Mouse (Mus musculus): ENCODE data around the gene Ercc1. TPM values are rescaled to one million over a fixed set of nuclear protein-coding genes. Genes with fewer than 3 reads are reported as not detected.

The Ercc1 gene
- total RNA-seq, 1 experiment from 2014 or later, result 28.0 TPM

GRCm38 (mm10) chr7:19307739-19308453 is 36.7 kb upstream of the Ercc1 start:
- ATAC-seq (replicated peaks in 1 of 2; ENCODE audit: insufficient read depth in 1 of 2, low FRiP score in 2 of 2, low TSS enrichment in 1 of 2, low read depth in 1 of 2, poor library complexity in 2 of 2, severe bottlenecking in 2 of 2), result peak; percentile 3 to 6; a peak in 3 of 4 replicates

GRCm38 (mm10) chr7:19308454-19309277 is 35.9 kb upstream of the Ercc1 start:
- peak; percentile 25 for ATAC-seq (replicated peaks in 1 of 2; ENCODE audit: insufficient read depth in 1 of 2, low FRiP score in 2 of 2, low TSS enrichment in 1 of 2, low read depth in 1 of 2, poor library complexity in 2 of 2, severe bottlenecking in 2 of 2)

GRCm38 (mm10) chr7:19309278-19309883 is 35.2 kb upstream of the Ercc1 start:
- no peak for ATAC-seq (replicated peaks in 1 of 2; ENCODE audit: insufficient read depth in 1 of 2, low FRiP score in 2 of 2, low TSS enrichment in 1 of 2, low read depth in 1 of 2, poor library complexity in 2 of 2, severe bottlenecking in 2 of 2)

- peak; percentile 22 to 39 for ATAC-seq (replicated peaks in 1 of 2; ENCODE audit: insufficient read depth in 1 of 2, low FRiP score in 2 of 2, low TSS enrichment in 1 of 2, low read depth in 1 of 2, poor library complexity in 2 of 2, severe bottlenecking in 2 of 2)
Measured at GRCm38 (mm10) chr7:19309884-19310641, 34.5 kb upstream of the Ercc1 start, which contains the start of gene Fosb. TSS of gene Fosb (minus strand) at chr7:19310051.

GRCm38 (mm10) chr7:19311991-19312390 is 32.6 kb upstream of the Ercc1 start:
- ATAC-seq (replicated peaks in 1 of 2; ENCODE audit: insufficient read depth in 1 of 2, low FRiP score in 2 of 2, low TSS enrichment in 1 of 2, low read depth in 1 of 2, poor library complexity in 2 of 2, severe bottlenecking in 2 of 2), result no peak

GRCm38 (mm10) chr7:19314033-19314432 is 30.5 kb upstream of the Ercc1 start:
- ATAC-seq (replicated peaks in 1 of 2; ENCODE audit: insufficient read depth in 1 of 2, low FRiP score in 2 of 2, low TSS enrichment in 1 of 2, low read depth in 1 of 2, poor library complexity in 2 of 2, severe bottlenecking in 2 of 2), result no peak

GRCm38 (mm10) chr7:19316451-19317161 is 28.0 kb upstream of the Ercc1 start:
- peak; percentile 70 to 79 for ATAC-seq (replicated peaks in 1 of 2; ENCODE audit: insufficient read depth in 1 of 2, low FRiP score in 2 of 2, low TSS enrichment in 1 of 2, low read depth in 1 of 2, poor library complexity in 2 of 2, severe bottlenecking in 2 of 2)

GRCm38 (mm10) chr7:19318201-19318600 is 26.4 kb upstream of the Ercc1 start:
- ATAC-seq (replicated peaks in 1 of 2; ENCODE audit: insufficient read depth in 1 of 2, low FRiP score in 2 of 2, low TSS enrichment in 1 of 2, low read depth in 1 of 2, poor library complexity in 2 of 2, severe bottlenecking in 2 of 2), result no peak

GRCm38 (mm10) chr7:19318676-19319075 is 25.9 kb upstream of the Ercc1 start:
- no peak for ATAC-seq (replicated peaks in 1 of 2; ENCODE audit: insufficient read depth in 1 of 2, low FRiP score in 2 of 2, low TSS enrichment in 1 of 2, low read depth in 1 of 2, poor library complexity in 2 of 2, severe bottlenecking in 2 of 2)

- peak in 1 of 2 experiments; percentile 30; a peak in 2 of 4 replicates for ATAC-seq (replicated peaks in 1 of 2; ENCODE audit: insufficient read depth in 1 of 2, low FRiP score in 2 of 2, low TSS enrichment in 1 of 2, low read depth in 1 of 2, poor library complexity in 2 of 2, severe bottlenecking in 2 of 2)
Measured at GRCm38 (mm10) chr7:19319458-19319857, 25.1 kb upstream of the Ercc1 start.

- ATAC-seq (replicated peaks in 1 of 2; ENCODE audit: insufficient read depth in 1 of 2, low FRiP score in 2 of 2, low TSS enrichment in 1 of 2, low read depth in 1 of 2, poor library complexity in 2 of 2, severe bottlenecking in 2 of 2), result peak; percentile 57 to 70
Measured at GRCm38 (mm10) chr7:19319906-19320305, 24.7 kb upstream of the Ercc1 start.

- no peak for ATAC-seq (replicated peaks in 1 of 2; ENCODE audit: insufficient read depth in 1 of 2, low FRiP score in 2 of 2, low TSS enrichment in 1 of 2, low read depth in 1 of 2, poor library complexity in 2 of 2, severe bottlenecking in 2 of 2)
Measured at GRCm38 (mm10) chr7:19320637-19321036, 23.9 kb upstream of the Ercc1 start.

GRCm38 (mm10) chr7:19321464-19321863 is 23.1 kb upstream of the Ercc1 start:
- peak; percentile 7 to 23; a peak in 1 of 4 replicates for ATAC-seq (replicated peaks in 1 of 2; ENCODE audit: insufficient read depth in 1 of 2, low FRiP score in 2 of 2, low TSS enrichment in 1 of 2, low read depth in 1 of 2, poor library complexity in 2 of 2, severe bottlenecking in 2 of 2)

GRCm38 (mm10) chr7:19322489-19322888 is 22.1 kb upstream of the Ercc1 start:
- no peak for ATAC-seq (replicated peaks in 1 of 2; ENCODE audit: insufficient read depth in 1 of 2, low FRiP score in 2 of 2, low TSS enrichment in 1 of 2, low read depth in 1 of 2, poor library complexity in 2 of 2, severe bottlenecking in 2 of 2)

- no peak for ATAC-seq (replicated peaks in 1 of 2; ENCODE audit: insufficient read depth in 1 of 2, low FRiP score in 2 of 2, low TSS enrichment in 1 of 2, low read depth in 1 of 2, poor library complexity in 2 of 2, severe bottlenecking in 2 of 2)
Measured at GRCm38 (mm10) chr7:19324221-19324620, 20.4 kb upstream of the Ercc1 start.

- ATAC-seq (replicated peaks in 1 of 2; ENCODE audit: insufficient read depth in 1 of 2, low FRiP score in 2 of 2, low TSS enrichment in 1 of 2, low read depth in 1 of 2, poor library complexity in 2 of 2, severe bottlenecking in 2 of 2), result peak; percentile 6 to 34; a peak in 2 of 4 replicates
Measured at GRCm38 (mm10) chr7:19325262-19326199, 19.0 kb upstream of the Ercc1 start.
